Comparison of ENCODE assay signal across 8 mouse cellular contexts in genomic region chr4:156076911-156077382, GRCm38 (mm10). TPM values are rescaled to one million over a fixed set of nuclear protein-coding genes. Genes with fewer than 3 reads are reported as not detected.
DNase-seq lines count a peak whose midpoint lies in the region; ATAC-seq lines count a peak whose summit lies in the region.

No protein-coding gene starts in this region.

- H3K9ac ChIP-seq in midbrain, embryonic 15.5 days: no peak overlapping the region

- H3K9me3 ChIP-seq in heart, embryonic 10.5 days: no peaks in the 10 kb centered on the region
- no peaks in the 10 kb centered on the region for H3K9me3 ChIP-seq in midbrain, embryonic 15.5 days

- no peaks in the 10 kb centered on the region for H3K36me3 ChIP-seq in heart, embryonic 10.5 days
- H3K36me3 ChIP-seq in midbrain, embryonic 15.5 days (replicated peaks): no peaks in the 10 kb centered on the region

- H3K27ac ChIP-seq in heart, embryonic 10.5 days: peak overlapping the region; percentile 77; the same call in 1 of the 2 replicates
- no peak overlapping the region for H3K27ac ChIP-seq in midbrain, embryonic 15.5 days

- H3K4me1 ChIP-seq in heart, embryonic 10.5 days: peaks cover 22% of the 10 kb centered on the region
- peaks cover 9% of the 10 kb centered on the region for H3K4me1 ChIP-seq in midbrain, embryonic 15.5 days

- 8% methylated on average over 8 of the region's 8 CpGs for WGBS in heart, embryonic 10.5 days
- WGBS in midbrain, embryonic 15.5 days: 11% methylated on average over 8 of the region's 8 CpGs

- H3K4me3 ChIP-seq in heart, embryonic 10.5 days: peak overlapping the region; percentile 70
- H3K4me3 ChIP-seq in midbrain, embryonic 15.5 days: no peak overlapping the region

- ATAC-seq in activated CD4-positive, CD25-positive, alpha-beta regulatory T cell, adult 4 months: peak; percentile 57
- ATAC-seq in midbrain, embryonic 15.5 days (replicated peaks): no peak

- intact Hi-C loops in heart, postnatal 25 days (cut with DNase I): no loop called here

- DNase-seq in heart, embryonic 10.5 days (ENCODE audit: low spot score): no peak
- DNase-seq in heart, postnatal 25 days (ENCODE audit: low spot score): no peak
- peak; percentile 67 for DNase-seq in induced T-regulatory cell, adult 2 months (ENCODE audit: low read depth)
- DNase-seq in frontal cortex, adult 2 months (ENCODE audit: extremely low spot score in 1 of 2, low spot score in 1 of 2): no peak
- no peak for DNase-seq in adipocyte (ENCODE audit: low spot score)
- DNase-seq in layer of hippocampus, postnatal 10 days (ENCODE audit: low spot score in 2 of 2): no peak

- H3K27me3 ChIP-seq in heart, embryonic 10.5 days (ENCODE audit: insufficient read depth, poor library complexity, severe bottlenecking): peaks cover 18% of the 10 kb centered on the region
- H3K27me3 ChIP-seq in midbrain, embryonic 15.5 days (replicated peaks): peaks cover 17% of the 10 kb centered on the region

- peak overlapping the region; percentile 65 for H3K4me2 ChIP-seq in midbrain, embryonic 15.5 days

RNA-seq across cellular contexts. Expression of gene Ttll10, which starts 17.7 kb away (rescaled TPM):
- 0.19 and 0.38 TPM in 2 replicates for polyA plus RNA-seq in heart, embryonic 10.5 days (2016; fragmentation: Nextera tagmentation; extraction: Ambion mirVana)
- not detected for total RNA-seq in heart, postnatal 25 days (2021)
- polyA plus RNA-seq in activated CD4-positive, CD25-positive, alpha-beta regulatory T cell, adult 4 months (2017; shearing (Covaris generic)): not detected
- not detected in 2 replicates for polyA plus RNA-seq in midbrain, embryonic 15.5 days (2015; fragmentation: Nextera tagmentation; extraction: Ambion mirVana)
- polyA plus RNA-seq in frontal cortex, adult 2 months (2012; rRNA removed): 0.04 and 0.06 TPM in 2 replicates
- under 1 TPM; 0.13 to 0.16 TPM for total RNA-seq in layer of hippocampus, postnatal 10 days (2021)

RNA-seq across cellular contexts. Expression of gene 9430015G10Rik, which starts 32.8 kb away (rescaled TPM):
- 32.2 and 45.6 TPM in 2 replicates for polyA plus RNA-seq in heart, embryonic 10.5 days (2016; fragmentation: Nextera tagmentation; extraction: Ambion mirVana)
- total RNA-seq in heart, postnatal 25 days (2021): 1 to 10 TPM; 3.3 to 3.6 TPM
- polyA plus RNA-seq in activated CD4-positive, CD25-positive, alpha-beta regulatory T cell, adult 4 months (2017; shearing (Covaris generic)): 10 to 100 TPM; 14.9 to 19.3 TPM
- 37.6 TPM in 2 replicates for polyA plus RNA-seq in midbrain, embryonic 15.5 days (2015; fragmentation: Nextera tagmentation; extraction: Ambion mirVana)
- polyA plus RNA-seq in frontal cortex, adult 2 months (2012; rRNA removed): 34.8 and 38.7 TPM in 2 replicates
- 10 to 100 TPM; 22.6 to 28.9 TPM for total RNA-seq in layer of hippocampus, postnatal 10 days (2021)

RNA-seq across cellular contexts. Expression of gene Tnfrsf18, which starts 51.0 kb away (rescaled TPM):
- 1.4 and 1.7 TPM in 2 replicates for polyA plus RNA-seq in heart, embryonic 10.5 days (2016; fragmentation: Nextera tagmentation; extraction: Ambion mirVana)
- under 1 TPM in 1 of 2 experiments, not detected in 1; 0.34 TPM for total RNA-seq in heart, postnatal 25 days (2021)
- polyA plus RNA-seq in activated CD4-positive, CD25-positive, alpha-beta regulatory T cell, adult 4 months (2017; shearing (Covaris generic)): 100 to 1,000 TPM; 770 to 845 TPM
- 3.2 and 3.6 TPM in 2 replicates for polyA plus RNA-seq in midbrain, embryonic 15.5 days (2015; fragmentation: Nextera tagmentation; extraction: Ambion mirVana)
- polyA plus RNA-seq in frontal cortex, adult 2 months (2012; rRNA removed): 0.22 and 0.27 TPM in 2 replicates
- not detected for total RNA-seq in layer of hippocampus, postnatal 10 days (2021)

RNA-seq across cellular contexts. Expression of gene Rnf223, which starts 53.4 kb away (rescaled TPM):
- polyA plus RNA-seq in heart, embryonic 10.5 days (2016; fragmentation: Nextera tagmentation; extraction: Ambion mirVana): 0.27 and 0.55 TPM in 2 replicates
- under 1 TPM in 1 of 2 experiments, not detected in 1; 0.10 TPM for total RNA-seq in heart, postnatal 25 days (2021)
- under 1 TPM in 1 of 2 experiments, not detected in 1; 0.20 TPM for polyA plus RNA-seq in activated CD4-positive, CD25-positive, alpha-beta regulatory T cell, adult 4 months (2017; shearing (Covaris generic))
- 0.62 and 0.83 TPM in 2 replicates for polyA plus RNA-seq in midbrain, embryonic 15.5 days (2015; fragmentation: Nextera tagmentation; extraction: Ambion mirVana)
- 1.5 and 2.5 TPM in 2 replicates for polyA plus RNA-seq in frontal cortex, adult 2 months (2012; rRNA removed)
- total RNA-seq in layer of hippocampus, postnatal 10 days (2021): under 1 TPM; 0.43 to 0.47 TPM

Comparison
In these comparisons a context has a peak if more than half of its experiments do, and no peak if none do; other contexts are left out.
1. RNA of gene Tnfrsf18, which starts 51.0 kb away (polyA plus RNA-seq): 770 to 845 TPM in activated CD4-positive, CD25-positive, alpha-beta regulatory T cell, adult 4 months; 3.2 to 3.6 TPM in midbrain, embryonic 15.5 days, 1.4 to 1.7 TPM in heart, embryonic 10.5 days and 0.22 to 0.27 TPM in frontal cortex, adult 2 months; every median in the first group is over 100 times any median in the second.